Mouse (Mus musculus) midbrain, embryonic 11.5 days (tissue): ENCODE data around the gene Mast4. TPM values are rescaled to one million over a fixed set of nuclear protein-coding genes. Genes with fewer than 3 reads are reported as not detected.

ENCODE experiments used
- ATAC-seq: fragments of 200-750 bp; cut with Nextera tagmentation; 2 replicates; pipeline ENCODE4 v1.8.0; 2017; ENCODE audit warnings: moderate TSS enrichment, moderate library complexity; ENCODE audit not compliant: low FRiP score
- DNase-seq: peaks from one replicate; pipeline ENCODE4 v3.0.0; 2015; ENCODE audit warnings: low spot score; ENCODE audit errors: missing footprints
- H3K27ac ChIP-seq: fragments of 300-500 bp; sonication (generic); 2 replicates; pipeline ENCODE4 v1.5.1; 2014; ENCODE audit warnings: low read depth, low read length
- H3K27me3 ChIP-seq: fragments of 300-500 bp; sonication (generic); 2 replicates; pipeline ENCODE4 v1.6.1; 2014; ENCODE audit warnings: mild to moderate bottlenecking, low read length, moderate library complexity, mixed read lengths; ENCODE audit not compliant: control insufficient read depth, insufficient read depth
- H3K36me3 ChIP-seq: fragments of 300-500 bp; sonication (generic); 2 replicates; pipeline ENCODE4 v1.6.1; 2014; ENCODE audit warnings: mild to moderate bottlenecking, low read length, moderate library complexity, mixed read lengths; ENCODE audit not compliant: control insufficient read depth, insufficient read depth
- H3K4me1 ChIP-seq: fragments of 300-500 bp; sonication (generic); 2 replicates; pipeline ENCODE4 v1.6.1; 2014; ENCODE audit warnings: low read length; ENCODE audit not compliant: control insufficient read depth, insufficient read depth
- H3K4me2 ChIP-seq: fragments of 300-500 bp; sonication (generic); 2 replicates; pipeline ENCODE4 v1.6.1; 2014; ENCODE audit warnings: mild to moderate bottlenecking, moderate library complexity
- H3K4me3 ChIP-seq: fragments of 300-500 bp; sonication (generic); 2 replicates; pipeline ENCODE4 v1.5.1; 2014; ENCODE audit warnings: low read depth, low read length
- H3K9ac ChIP-seq: fragments of 300-500 bp; sonication (generic); 2 replicates; pipeline ENCODE4 v1.6.1; 2014; ENCODE audit warnings: low read length
- H3K9me3 ChIP-seq: fragments of 300-500 bp; sonication (generic); 2 replicates; pipeline ENCODE4 v1.6.1; 2016; ENCODE audit warnings: low read length; ENCODE audit not compliant: control insufficient read depth
- WGBS: fragments of 180-500 bp; shearing (Covaris S2); extraction: QIAGEN DNeasy Blood & Tissue Kit; methylation state at CpG from one replicate; pipeline ENCODE4 v1.1.7; 2014; 5-methylcytosine and 5-hydroxymethylcytosine counted together
- polyA plus RNA-seq: library from polyadenylated mRNA; unstranded; fragments of >200 nt; fragmentation: Nextera tagmentation; extraction: Ambion mirVana; gene quantifications from 2 replicates; pipeline ENCODE4 v1.2.1, GENCODE M21; 2014

Gene Mast4
- polyA plus RNA-seq, 1 experiment from 2014 or later, result 20.4 TPM

GRCm38 (mm10) chr13:102698335-102698734 lies 636.0 kb downstream of the Mast4 start:
- no peaks in the 10 kb centered on the region for H3K9me3 ChIP-seq
- H3K27me3 ChIP-seq, result no peaks in the 10 kb centered on the region
- H3K4me1 ChIP-seq, result peaks cover 4% of the 10 kb centered on the region; the same call in 1 of the 2 replicates
- no peaks in the 10 kb centered on the region for H3K36me3 ChIP-seq
- peak overlapping the region; percentile 47; the same call in 1 of the 2 replicates for H3K9ac ChIP-seq
- DNase-seq (no peak), ATAC-seq (no peak)
- WGBS, result 29% methylated on average over 10 of the region's 10 CpGs
- H3K4me2 ChIP-seq, result peak overlapping the region; percentile 33
- H3K4me3 ChIP-seq, result no peak overlapping the region
- H3K27ac ChIP-seq, result peak overlapping the region; percentile 22; the same call in 1 of the 2 replicates

DNA sequence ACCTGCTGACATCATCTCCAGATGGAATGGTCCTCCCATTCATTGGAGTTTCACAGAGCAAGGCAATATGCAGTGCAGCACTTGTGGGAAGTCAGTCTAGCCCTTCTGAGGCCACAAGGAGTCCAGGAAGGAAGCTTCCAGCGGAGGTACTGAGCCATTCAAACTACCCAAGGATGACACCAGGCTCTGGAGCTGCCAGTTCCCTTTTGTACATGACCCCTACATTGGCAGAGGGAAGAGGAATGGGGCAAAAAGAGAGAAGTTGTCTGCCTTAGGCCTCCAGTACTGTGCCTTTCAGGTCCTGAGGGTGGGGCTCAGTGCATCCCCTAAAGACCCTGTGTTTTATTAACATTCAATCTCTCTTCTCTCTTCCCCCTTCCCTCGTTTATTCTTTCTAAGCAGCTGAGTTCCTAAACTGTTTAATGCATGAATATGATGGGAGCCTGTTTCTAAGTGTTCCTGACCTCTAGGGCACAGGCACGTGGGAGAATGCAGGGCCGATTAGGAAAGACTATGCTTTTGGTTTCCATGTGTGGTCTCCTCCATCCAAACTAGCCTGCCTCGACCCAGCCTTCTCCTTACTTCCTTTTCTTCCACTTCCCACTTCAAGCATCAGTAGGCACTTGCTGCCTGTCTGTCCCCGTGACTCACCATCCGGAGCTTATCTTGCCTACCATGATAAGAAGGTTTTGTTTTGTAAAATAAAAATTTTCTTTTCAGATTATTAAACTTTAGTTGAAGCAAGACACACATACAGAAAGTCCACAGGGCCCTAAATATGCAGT lies 639.0 kb downstream of the Mast4 start:
- H3K4me2 ChIP-seq, result no peak overlapping the region
- H3K4me3 ChIP-seq, result no peak overlapping the region
- no peak overlapping the region for H3K9ac ChIP-seq
- DNase-seq (no peak), ATAC-seq (no peak)
- H3K36me3 ChIP-seq, result no peaks in the 10 kb centered on the region
- no peak overlapping the region for H3K27ac ChIP-seq
- H3K9me3 ChIP-seq, result no peaks in the 10 kb centered on the region
- H3K27me3 ChIP-seq, result no peaks in the 10 kb centered on the region
- H3K4me1 ChIP-seq, result peaks cover 4% of the 10 kb centered on the region; the same call in 1 of the 2 replicates
- WGBS, result 79% methylated on average over 7 of the region's 7 CpGs

GRCm38 (mm10) chr13:102694154-102694553 lies 640.1 kb downstream of the Mast4 start:
- ATAC-seq, result no peak
- Histone ChIP-seq H3K4me1 (peaks cover 4% of the 10 kb centered on the region; the same call in 1 of the 2 replicates), H3K4me3 (no peak overlapping the region), H3K27me3 (no peaks in the 10 kb centered on the region), H3K9ac (no peak overlapping the region), H3K4me2 (no peak overlapping the region), H3K27ac (no peak overlapping the region), H3K9me3 (no peaks in the 10 kb centered on the region), H3K36me3 (no peaks in the 10 kb centered on the region)
- WGBS, result 88% methylated on average over 7 of the region's 7 CpGs
- DNase-seq, result no peak

- 91% methylated on average over 8 of the region's 8 CpGs for WGBS
- no peak for DNase-seq
- H3K27ac ChIP-seq, result no peak within 1 kb of the TSS
These were observed 640.9 kb downstream of the Mast4 start, which contains the start of gene Cd180 for GRCm38 (mm10) chr13:102693341-102693801. Gene Cd180 (plus strand): TSS chr13:102693558.

GRCm38 (mm10) chr13:102691408-102692150 lies 642.7 kb downstream of the Mast4 start:
- H3K4me3 ChIP-seq, result no peak overlapping the region
- H3K9me3 ChIP-seq, result no peaks in the 10 kb centered on the region
- no peak overlapping the region for H3K27ac ChIP-seq
- WGBS, result 70% methylated on average over 11 of the region's 11 CpGs
- H3K4me2 ChIP-seq, result no peak overlapping the region
- H3K27me3 ChIP-seq, result no peaks in the 10 kb centered on the region
- no peaks in the 10 kb centered on the region for H3K36me3 ChIP-seq
- no peak overlapping the region for H3K9ac ChIP-seq
- no peaks in the 10 kb centered on the region for H3K4me1 ChIP-seq
- no peak for DNase-seq
- no peak for ATAC-seq

More at GRCm38 (mm10) chr13:102693341-102693801, 640.9 kb downstream of the Mast4 start, which contains the start of gene Cd180:
- no peaks in the 10 kb centered on the region for H3K27me3 ChIP-seq
- H3K4me3 ChIP-seq, result no peak within 1 kb of the TSS
- no peaks in the 10 kb centered on the region; the same call in 1 of the 2 replicates for H3K4me1 ChIP-seq
- no peaks in the 10 kb centered on the region for H3K9me3 ChIP-seq
- ATAC-seq, result no peak
- no peak within 1 kb of the TSS for H3K4me2 ChIP-seq
- no peak within 1 kb of the TSS for H3K9ac ChIP-seq
- H3K36me3 ChIP-seq, result no peaks in the 10 kb centered on the region

DNA sequence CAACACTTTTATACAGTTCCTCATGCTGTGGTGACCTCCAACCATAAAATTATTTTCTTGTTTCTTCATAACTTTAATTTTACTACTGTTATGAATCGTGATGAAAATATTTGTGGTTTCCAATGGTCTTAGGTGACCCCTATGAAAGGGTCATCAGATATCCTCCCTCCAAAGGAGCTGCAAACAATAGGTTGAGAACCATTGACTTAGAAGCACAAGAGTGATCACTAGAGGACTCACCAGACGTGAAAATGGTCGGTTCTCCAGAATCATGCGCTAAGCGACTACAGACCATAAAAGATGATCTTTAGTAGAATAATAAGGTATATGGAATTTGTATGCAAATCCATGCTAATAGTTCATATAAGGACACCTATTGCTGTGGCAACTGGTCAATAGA lies 644.1 kb downstream of the Mast4 start:
- no peaks in the 10 kb centered on the region for H3K36me3 ChIP-seq
- no peak overlapping the region for H3K27ac ChIP-seq
- H3K4me2 ChIP-seq, result no peak overlapping the region
- WGBS, result 85% methylated on average over 5 of the region's 5 CpGs
- H3K9ac ChIP-seq, result no peak overlapping the region
- DNase-seq, result no peak
- no peak overlapping the region for H3K4me3 ChIP-seq
- no peaks in the 10 kb centered on the region for H3K4me1 ChIP-seq
- H3K27me3 ChIP-seq, result no peaks in the 10 kb centered on the region
- H3K9me3 ChIP-seq, result no peaks in the 10 kb centered on the region
- ATAC-seq, result no peak

GRCm38 (mm10) chr13:102689201-102690090 lies 644.9 kb downstream of the Mast4 start:
- 89% methylated on average over 6 of the region's 6 CpGs for WGBS
- ATAC-seq, result no peak

GRCm38 (mm10) chr13:102688121-102688520 lies 646.2 kb downstream of the Mast4 start:
- no peak for ATAC-seq
- no peaks in the 10 kb centered on the region for H3K9me3 ChIP-seq
- H3K27me3 ChIP-seq, result no peaks in the 10 kb centered on the region
- no peak overlapping the region for H3K27ac ChIP-seq
- no peak overlapping the region for H3K4me2 ChIP-seq
- H3K4me1 ChIP-seq, result no peaks in the 10 kb centered on the region
- no peak overlapping the region for H3K4me3 ChIP-seq
- no peak overlapping the region for H3K9ac ChIP-seq
- WGBS, result 85% methylated on average over 1 of the region's 1 CpGs
- no peaks in the 10 kb centered on the region for H3K36me3 ChIP-seq
- DNase-seq, result no peak

More at GRCm38 (mm10) chr13:102689201-102690090, 644.9 kb downstream of the Mast4 start:
- Histone ChIP-seq H3K27ac (no peak overlapping the region), H3K27me3 (no peaks in the 10 kb centered on the region), H3K4me2 (no peak overlapping the region), H3K9me3 (no peaks in the 10 kb centered on the region), H3K4me3 (no peak overlapping the region), H3K4me1 (no peaks in the 10 kb centered on the region), H3K9ac (no peak overlapping the region), H3K36me3 (no peaks in the 10 kb centered on the region)
- DNase-seq, result no peak
